Mouse (Mus musculus) neural tube, embryonic 14.5 days (tissue): ENCODE measurements around the gene Sik3. TPM values are rescaled to one million over a fixed set of nuclear protein-coding genes. Genes with fewer than 3 reads are reported as not detected.

ENCODE experiments used
- ATAC-seq: fragments of 200-750 bp; cut with Nextera tagmentation; 2 replicates; pipeline ENCODE4 v1.8.0; 2017; ENCODE audit warnings: low read depth, mild to moderate bottlenecking, moderate TSS enrichment, moderate library complexity
- H3K27ac ChIP-seq: fragments of 300-500 bp; sonication (generic); 2 replicates; pipeline ENCODE4 v1.5.1; 2014; ENCODE audit warnings: low read depth, mild to moderate bottlenecking, control low read depth, low read length, moderate library complexity, mixed read lengths
- H3K27me3 ChIP-seq: fragments of 300-500 bp; sonication (generic); 2 replicates; pipeline ENCODE4 v1.6.1; 2014; ENCODE audit warnings: low read length; ENCODE audit not compliant: control insufficient read depth, insufficient read depth
- H3K36me3 ChIP-seq: fragments of 300-500 bp; sonication (generic); 2 replicates; pipeline ENCODE4 v1.6.1; 2014; ENCODE audit warnings: low read length, mixed read lengths; ENCODE audit not compliant: control insufficient read depth, insufficient read depth
- H3K4me1 ChIP-seq: fragments of 300-500 bp; sonication (generic); 2 replicates; pipeline ENCODE4 v1.6.1; 2014; ENCODE audit warnings: low read length; ENCODE audit not compliant: control insufficient read depth, insufficient read depth
- H3K4me2 ChIP-seq: fragments of 300-500 bp; sonication (generic); 2 replicates; pipeline ENCODE4 v1.6.1; 2014; ENCODE audit warnings: mild to moderate bottlenecking, low read depth, low read length, control low read depth
- H3K4me3 ChIP-seq: fragments of 300-500 bp; sonication (generic); 2 replicates; pipeline ENCODE4 v1.5.1; 2014; ENCODE audit warnings: low read depth, low read length, control low read depth, mixed read lengths
- H3K9ac ChIP-seq: fragments of 300-500 bp; sonication (generic); replicated peaks from 2 replicates; pipeline ENCODE4 v1.6.1; 2014; ENCODE audit warnings: low read depth, mild to moderate bottlenecking, control low read depth, low read length, mixed read lengths
- H3K9me3 ChIP-seq: fragments of 300-500 bp; sonication (generic); 2 replicates; pipeline ENCODE4 v1.6.1; 2016; ENCODE audit warnings: low read length; ENCODE audit not compliant: control insufficient read depth
- WGBS: fragments of 180-500 bp; shearing (Covaris S2); extraction: QIAGEN DNeasy Blood & Tissue Kit; methylation state at CpG from one replicate; pipeline ENCODE4 v1.1.7; 2014; 5-methylcytosine and 5-hydroxymethylcytosine counted together
- polyA plus RNA-seq: library from polyadenylated mRNA; unstranded; fragments of >200 nt; fragmentation: Nextera tagmentation; extraction: Ambion mirVana; gene quantifications from 2 replicates; pipeline ENCODE4 v1.2.1, GENCODE M21; 2014

Sik3 gene
- polyA plus RNA-seq, 1 experiment from 2014 or later = 10.5 TPM

DNA sequence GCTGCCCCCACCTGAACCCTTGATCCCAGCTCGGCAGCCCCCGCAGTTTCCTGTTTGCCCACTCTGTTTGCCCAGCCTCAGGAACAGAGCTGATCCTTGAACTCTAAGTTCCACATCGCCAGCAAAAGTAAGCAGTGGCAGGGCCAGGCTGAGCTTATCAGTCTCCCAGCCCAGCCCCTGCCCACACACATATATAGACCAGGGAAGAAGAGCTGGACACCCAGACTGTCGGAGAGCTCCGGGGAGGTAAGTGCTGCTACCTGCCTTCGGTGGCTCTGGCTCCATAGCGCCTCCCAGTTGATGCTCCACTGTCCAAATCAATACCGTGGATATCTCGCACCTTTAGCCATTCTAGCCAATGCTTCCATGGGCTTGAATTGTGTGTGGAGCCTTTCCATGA lies 215.9 kb downstream of the Sik3 start, which contains the start of gene Apoa1:
Apoa1 (plus strand) TSS at position 90 of the 400 bp plus-strand sequence.
- Histone ChIP-seq H3K9me3 (no peaks in the 10 kb centered on the region), H3K36me3 (no peaks in the 10 kb centered on the region), H3K9ac (no peak within 1 kb of the TSS), H3K4me3 (no peak within 1 kb of the TSS), H3K4me2 (no peak within 1 kb of the TSS), H3K27ac (no peak within 1 kb of the TSS), H3K27me3 (no peaks in the 10 kb centered on the region), H3K4me1 (no peaks in the 10 kb centered on the region; the same call in 1 of the 2 replicates)
- ATAC-seq = no peak
- WGBS = 63% methylated on average over 9 of the region's 9 CpGs

DNA sequence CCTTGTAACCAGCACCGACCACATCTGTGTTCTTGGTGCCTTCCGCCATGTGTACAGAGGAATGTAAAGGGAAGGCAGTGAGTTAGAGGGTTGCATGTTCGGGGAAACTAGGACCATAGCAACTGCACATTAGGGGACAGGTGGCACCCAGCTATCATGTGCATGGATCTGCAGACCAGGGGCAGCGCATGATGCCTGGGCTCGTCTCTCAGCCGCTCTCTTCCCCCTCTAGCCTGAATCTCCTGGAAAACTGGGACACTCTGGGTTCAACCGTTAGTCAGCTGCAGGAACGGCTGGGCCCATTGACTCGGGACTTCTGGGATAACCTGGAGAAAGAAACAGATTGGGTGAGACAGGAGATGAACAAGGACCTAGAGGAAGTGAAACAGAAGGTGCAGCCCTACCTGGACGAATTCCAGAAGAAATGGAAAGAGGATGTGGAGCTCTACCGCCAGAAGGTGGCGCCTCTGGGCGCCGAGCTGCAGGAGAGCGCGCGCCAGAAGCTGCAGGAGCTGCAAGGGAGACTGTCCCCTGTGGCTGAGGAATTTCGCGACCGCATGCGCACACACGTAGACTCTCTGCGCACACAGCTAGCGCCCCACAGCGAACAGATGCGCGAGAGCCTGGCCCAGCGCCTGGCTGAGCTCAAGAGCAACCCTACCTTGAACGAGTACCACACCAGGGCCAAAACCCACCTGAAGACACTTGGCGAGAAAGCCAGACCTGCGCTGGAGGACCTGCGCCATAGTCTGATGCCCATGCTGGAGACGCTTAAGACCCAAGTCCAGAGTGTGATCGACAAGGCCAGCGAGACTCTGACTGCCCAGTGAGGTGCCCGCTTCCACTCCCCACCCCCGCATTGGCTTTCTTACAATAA lies 217.2 kb downstream of the Sik3 start:
- Histone ChIP-seq H3K4me1 (no peaks in the 10 kb centered on the region; the same call in 1 of the 2 replicates), H3K9ac (peak overlapping the region; percentile 37), H3K27ac (peak overlapping the region; percentile 7; the same call in 1 of the 2 replicates), H3K27me3 (no peaks in the 10 kb centered on the region), H3K4me3 (peak overlapping the region; percentile 34), H3K9me3 (no peaks in the 10 kb centered on the region), H3K4me2 (peak overlapping the region; percentile 57), H3K36me3 (no peaks in the 10 kb centered on the region)
- WGBS = 15% methylated on average over 37 of the region's 37 CpGs
- ATAC-seq = peak; percentile 96

DNA sequence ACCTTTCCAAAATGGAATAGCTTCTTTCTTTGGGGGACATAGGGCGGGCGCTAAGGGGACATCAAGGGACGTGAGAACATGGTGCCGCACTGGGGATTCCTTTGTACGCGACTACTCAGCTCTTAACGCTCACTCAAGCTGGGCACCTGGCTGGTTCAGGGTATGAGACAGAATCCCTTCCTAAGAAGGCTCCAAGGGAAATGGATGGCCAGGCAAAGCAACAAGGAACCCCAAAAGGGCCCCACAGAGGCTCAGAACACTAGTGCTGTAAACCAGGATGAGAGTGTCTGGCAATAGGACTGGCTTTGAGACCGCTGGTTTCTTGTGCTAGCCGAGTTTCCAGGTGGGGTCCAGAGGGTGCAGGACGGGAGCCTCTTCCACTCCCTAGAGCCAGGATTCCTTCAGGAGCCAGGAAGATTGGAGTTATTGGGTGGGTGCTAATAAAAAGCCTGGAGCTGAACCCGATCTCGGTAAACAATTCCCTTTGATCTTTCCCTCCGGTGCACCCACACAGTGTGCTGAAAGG lies 217.9 kb downstream of the Sik3 start:
- Histone ChIP-seq H3K27ac (peak overlapping the region; percentile 7; the same call in 1 of the 2 replicates), H3K4me2 (peak overlapping the region; percentile 57), H3K36me3 (no peaks in the 10 kb centered on the region), H3K4me3 (peak overlapping the region; percentile 34), H3K9ac (peak overlapping the region; percentile 37), H3K27me3 (no peaks in the 10 kb centered on the region), H3K4me1 (no peaks in the 10 kb centered on the region; the same call in 1 of the 2 replicates), H3K9me3 (no peaks in the 10 kb centered on the region)
- 18% methylated on average over 13 of the region's 13 CpGs for WGBS
- ATAC-seq = peak; percentile 39; the same call in 1 of the 2 replicates

DNA sequence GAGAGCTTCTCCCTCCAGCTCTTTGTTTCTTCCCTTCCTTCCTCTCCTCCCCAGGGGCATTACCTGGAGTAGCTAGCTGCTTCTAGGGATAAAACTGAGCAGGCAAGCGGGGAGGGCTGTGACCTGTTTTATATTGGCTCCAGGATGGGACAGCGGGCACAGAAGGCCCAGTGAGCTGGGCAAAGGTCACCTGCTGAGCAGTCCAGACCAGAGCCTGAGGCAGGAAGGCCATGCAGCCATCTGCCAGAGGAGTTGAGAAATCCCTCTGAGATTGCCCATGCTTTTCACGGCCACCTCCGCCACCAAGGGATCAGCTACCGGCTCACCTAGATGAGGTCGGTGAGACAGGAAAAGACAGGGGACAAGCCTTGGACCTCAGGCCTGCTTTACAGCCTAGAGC lies 222.6 kb downstream of the Sik3 start:
- Histone ChIP-seq H3K36me3 (no peaks in the 10 kb centered on the region), H3K27ac (no peak overlapping the region), H3K4me3 (no peak overlapping the region), H3K9ac (no peak overlapping the region), H3K27me3 (no peaks in the 10 kb centered on the region), H3K4me1 (no peaks in the 10 kb centered on the region; the same call in 1 of the 2 replicates), H3K4me2 (no peak overlapping the region), H3K9me3 (no peaks in the 10 kb centered on the region)
- 92% methylated on average over 6 of the region's 6 CpGs for WGBS
- ATAC-seq = no peak

DNA sequence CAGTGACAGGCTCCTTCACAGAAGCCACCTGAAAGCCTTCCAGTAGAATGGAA lies 222.8 kb downstream of the Sik3 start, which contains the start of gene Apoc3:
Apoc3 (minus strand) TSS at position 41 of the 53 bp plus-strand sequence.
- no peaks in the 10 kb centered on the region for H3K27me3 ChIP-seq
- no peak within 1 kb of the TSS for H3K9ac ChIP-seq
- H3K36me3 ChIP-seq = no peaks in the 10 kb centered on the region
- H3K27ac ChIP-seq = no peak within 1 kb of the TSS
- no peak for ATAC-seq
- no peak within 1 kb of the TSS for H3K4me2 ChIP-seq
- H3K4me3 ChIP-seq = no peak within 1 kb of the TSS
- no peaks in the 10 kb centered on the region; the same call in 1 of the 2 replicates for H3K4me1 ChIP-seq
- H3K9me3 ChIP-seq = no peaks in the 10 kb centered on the region

DNA sequence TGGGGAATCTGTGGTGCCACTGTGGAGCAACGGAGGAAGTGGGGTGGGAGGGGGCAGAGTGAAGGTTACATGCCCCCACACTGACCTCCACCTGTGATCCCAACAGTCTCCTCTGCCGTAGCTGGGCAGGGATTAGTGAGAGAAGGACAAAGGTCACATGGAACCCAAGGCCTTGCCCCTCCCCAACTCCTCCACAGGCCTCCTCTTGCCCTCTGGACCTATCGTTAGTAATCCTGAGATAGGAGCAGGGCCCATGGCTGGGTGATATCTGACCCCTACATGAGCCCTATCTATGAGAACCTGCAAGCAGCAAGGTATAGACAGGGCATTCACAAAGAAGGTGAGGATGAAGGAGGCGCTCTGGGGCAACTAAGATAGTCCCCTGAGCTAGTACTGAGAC lies 223.0 kb downstream of the Sik3 start:
- Histone ChIP-seq H3K4me1 (no peaks in the 10 kb centered on the region; the same call in 1 of the 2 replicates), H3K27ac (no peak overlapping the region), H3K4me3 (no peak overlapping the region), H3K36me3 (no peaks in the 10 kb centered on the region), H3K27me3 (no peaks in the 10 kb centered on the region), H3K9me3 (no peaks in the 10 kb centered on the region), H3K9ac (no peak overlapping the region), H3K4me2 (no peak overlapping the region)
- ATAC-seq = no peak
- 80% methylated on average over 4 of the region's 4 CpGs for WGBS

DNA sequence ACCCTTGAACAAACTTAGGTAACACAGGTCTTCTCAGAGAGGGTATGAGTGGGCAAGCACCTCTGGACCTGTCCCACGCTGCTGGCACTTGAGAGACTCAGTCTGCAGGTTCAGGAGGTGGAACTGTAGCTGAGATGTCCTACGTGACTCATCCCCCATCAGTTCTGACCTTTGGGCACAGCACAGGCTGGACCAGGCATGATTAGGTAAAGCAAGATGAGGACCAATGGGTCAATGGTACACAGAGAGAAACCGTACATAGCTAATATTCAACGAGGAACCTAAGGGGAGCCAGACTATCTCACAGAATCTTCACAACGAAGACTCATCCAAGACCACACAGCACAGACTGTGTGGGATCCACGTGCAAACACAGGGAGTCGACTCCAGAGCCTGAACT lies 226.2 kb downstream of the Sik3 start:
- H3K9ac ChIP-seq = no peak overlapping the region
- H3K4me2 ChIP-seq = no peak overlapping the region
- no peaks in the 10 kb centered on the region for H3K27me3 ChIP-seq
- no peak for ATAC-seq
- H3K4me3 ChIP-seq = no peak overlapping the region
- no peak overlapping the region for H3K27ac ChIP-seq
- H3K4me1 ChIP-seq = no peaks in the 10 kb centered on the region
- WGBS = 97% methylated on average over 7 of the region's 7 CpGs
- no peaks in the 10 kb centered on the region for H3K36me3 ChIP-seq
- no peaks in the 10 kb centered on the region for H3K9me3 ChIP-seq

DNA sequence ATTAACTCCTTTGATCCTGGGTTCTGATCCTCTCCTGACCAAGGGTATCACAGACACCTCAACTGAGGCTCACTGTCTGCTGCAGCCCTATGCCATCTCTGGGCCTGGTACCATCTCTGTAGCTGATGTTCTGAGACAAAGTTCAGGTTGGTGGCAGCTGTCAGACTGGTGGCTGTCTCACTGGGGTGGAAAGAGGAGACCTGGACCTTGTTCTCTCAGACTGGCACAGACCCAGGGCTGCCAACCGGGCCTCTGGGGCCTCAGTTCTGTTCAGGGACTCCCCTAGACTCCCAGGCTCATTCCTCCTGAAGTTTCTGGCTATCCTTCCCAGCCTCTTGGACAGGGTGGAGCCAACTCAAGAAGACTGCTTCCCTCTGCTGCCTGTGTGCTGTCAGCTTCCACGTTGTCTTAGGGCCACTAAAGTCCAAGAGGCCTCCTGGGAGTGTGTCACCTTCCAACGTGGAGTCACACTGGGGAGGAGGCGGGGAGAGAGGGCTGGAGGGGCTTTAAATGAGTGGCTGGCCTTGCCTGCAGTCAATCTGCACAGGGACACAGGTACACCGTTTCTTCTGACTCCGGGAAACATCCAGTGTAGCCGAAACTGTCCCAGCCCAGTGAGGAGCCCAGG lies 228.0 kb downstream of the Sik3 start, which contains the start of gene Apoa4:
Apoa4 (plus strand) TSS at position 171 of the 628 bp plus-strand sequence.
- H3K9me3 ChIP-seq = no peaks in the 10 kb centered on the region
- 73% methylated on average over 7 of the region's 7 CpGs for WGBS
- H3K36me3 ChIP-seq = no peaks in the 10 kb centered on the region
- no peak within 1 kb of the TSS for H3K9ac ChIP-seq
- no peak within 1 kb of the TSS for H3K4me3 ChIP-seq
- H3K27me3 ChIP-seq = no peaks in the 10 kb centered on the region
- no peak within 1 kb of the TSS for H3K4me2 ChIP-seq
- ATAC-seq = no peak
- H3K4me1 ChIP-seq = no peaks in the 10 kb centered on the region
- no peak within 1 kb of the TSS for H3K27ac ChIP-seq

DNA sequence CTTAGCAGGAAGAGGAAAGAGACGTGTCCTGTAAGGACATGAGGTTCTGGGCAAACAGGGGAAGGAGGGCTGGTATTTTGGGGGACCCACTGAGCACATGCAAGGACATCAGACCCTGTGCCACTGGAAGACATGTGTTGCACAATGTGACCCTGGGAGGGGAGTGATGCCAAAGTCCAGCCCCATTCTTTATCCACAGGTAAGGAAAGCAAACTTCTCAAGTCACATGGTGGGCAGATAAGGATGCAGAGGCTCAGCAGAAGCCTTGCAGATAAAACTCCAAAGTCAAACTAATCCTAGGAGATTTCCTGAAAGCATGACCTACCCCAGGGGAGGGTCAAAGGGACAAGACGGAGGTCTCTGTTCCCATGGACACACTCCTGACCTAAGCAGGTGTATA lies 229.2 kb downstream of the Sik3 start:
- H3K9me3 ChIP-seq = no peaks in the 10 kb centered on the region
- no peak overlapping the region for H3K9ac ChIP-seq
- H3K36me3 ChIP-seq = no peaks in the 10 kb centered on the region
- whole genome bisulfite sequencing = 83% methylated on average over 2 of the region's 2 CpGs
- no peaks in the 10 kb centered on the region for H3K4me1 ChIP-seq
- no peaks in the 10 kb centered on the region for H3K27me3 ChIP-seq
- no peak overlapping the region for H3K27ac ChIP-seq
- no peak overlapping the region for H3K4me3 ChIP-seq
- ATAC-seq = no peak
- no peak overlapping the region for H3K4me2 ChIP-seq
